Mouse (Mus musculus) MEL (cell line): ENCODE data around the gene Hoxd4. TPM values are rescaled to one million over a fixed set of nuclear protein-coding genes. Genes with fewer than 3 reads are reported as not detected.

Experiments
- DNase-seq: peaks from one replicate; pipeline ENCODE4 v3.0.0; 2011; ENCODE audit warnings: low read depth, low spot score
- H3K27ac ChIP-seq: 2 replicates; pipeline ENCODE4 v1.5.1; 2012; ENCODE audit warnings: low read depth, mild to moderate bottlenecking, control low read depth, low read length, moderate library complexity; ENCODE audit not compliant: control insufficient read depth
- H3K27me3 ChIP-seq, 2 experiments: fragments of 150-350 bp in 1 of 2; sonication (generic) in 1 of 2; 2 replicates each; pipeline ENCODE4 v1.6.1; 2012; ENCODE audit warnings: low read length in 2 of 2, mild to moderate bottlenecking in 2 of 2, improper control_type of control experiment in 1 of 2, moderate library complexity in 1 of 2; ENCODE audit not compliant: insufficient read depth in 2 of 2, control insufficient read depth in 1 of 2
- H3K36me3 ChIP-seq, 2 experiments: 2 replicates each; pipeline ENCODE4 v1.6.1; 2012 to 2014; ENCODE audit warnings: low read length in 2 of 2, improper control_type of control experiment in 1 of 2, inconsistent platforms in 1 of 2, mild to moderate bottlenecking in 1 of 2; ENCODE audit not compliant: insufficient read depth in 2 of 2, control insufficient read depth in 1 of 2
- H3K4me1 ChIP-seq, 2 experiments: fragments of 150-350 bp in 1 of 2; sonication (generic) in 1 of 2; 2 replicates each; pipeline ENCODE4 v1.6.1; 2012; ENCODE audit warnings: low read length in 2 of 2, improper control_type of control experiment in 1 of 2, mild to moderate bottlenecking in 1 of 2; ENCODE audit not compliant: insufficient read depth in 2 of 2, control insufficient read depth in 1 of 2
- H3K4me3 ChIP-seq, 2 experiments: fragments of 150-350 bp in 1 of 2; sonication (generic) in 1 of 2; 2 replicates each; pipeline ENCODE4 v1.5.1; 2012; ENCODE audit warnings: low read depth in 2 of 2, low read length in 2 of 2, mild to moderate bottlenecking in 2 of 2, moderate library complexity in 2 of 2, control low read depth in 1 of 2, improper control_type of control experiment in 1 of 2; ENCODE audit not compliant: control insufficient read depth in 1 of 2, insufficient read depth in 1 of 2
- H3K79me2 ChIP-seq: 2 replicates; pipeline ENCODE4 v1.6.1; 2012; ENCODE audit warnings: mild to moderate bottlenecking, low read length, moderate library complexity; ENCODE audit not compliant: control insufficient read depth, poor library complexity, insufficient read depth
- H3K9ac ChIP-seq: 2 replicates; pipeline ENCODE4 v1.6.1; 2012; ENCODE audit warnings: low read depth, mild to moderate bottlenecking, control low read depth, low read length, moderate library complexity; ENCODE audit not compliant: control insufficient read depth, poor library complexity, severe bottlenecking
- H3K9me3 ChIP-seq: fragments of 150-350 bp; sonication (generic); replicated peaks from 2 replicates; pipeline ENCODE4 v1.6.1; 2012; ENCODE audit warnings: mild to moderate bottlenecking, low read length, improper control_type of control experiment, moderate library complexity; ENCODE audit not compliant: insufficient read depth
- BHLHE40 ChIP-seq: IDR thresholded peaks from 2 replicates; pipeline ENCODE4 v1.6.1; 2012; ENCODE audit warnings: low read depth, mild to moderate bottlenecking, inconsistent platforms, low read length, improper control_type of control experiment, borderline replicate concordance
- CTCF ChIP-seq, 3 experiments: IDR thresholded peaks in 2 of 3; conservative IDR thresholded peaks in 1 of 3; 2 replicates each; pipeline ENCODE4 v1.5.1; 2011 to 2012; ENCODE audit warnings: low read length in 3 of 3, low read depth in 2 of 3, mild to moderate bottlenecking in 2 of 3, improper control_type of control experiment in 1 of 3, inconsistent platforms in 1 of 3, mixed read lengths in 1 of 3, moderate library complexity in 1 of 3; ENCODE audit not compliant: control insufficient read depth in 1 of 3, insufficient read depth in 1 of 3, poor library complexity in 1 of 3, severe bottlenecking in 1 of 3
- E2F4 ChIP-seq: IDR thresholded peaks from 2 replicates; pipeline ENCODE4 v1.6.1; 2011; ENCODE audit warnings: low read depth, low read length, improper control_type of control experiment, borderline replicate concordance
- ETS1 ChIP-seq: IDR thresholded peaks from 2 replicates; pipeline ENCODE4 v1.6.1; 2012; ENCODE audit warnings: low read depth, mild to moderate bottlenecking, inconsistent platforms, low read length, improper control_type of control experiment, moderate library complexity
- GATA1 ChIP-seq: IDR thresholded peaks from 2 replicates; pipeline ENCODE4 v1.6.1; 2011; ENCODE audit warnings: low read depth, low read length, improper control_type of control experiment
- HCFC1 ChIP-seq: IDR thresholded peaks from 2 replicates; pipeline ENCODE4 v1.6.1; 2012; ENCODE audit warnings: low read depth, mild to moderate bottlenecking, inconsistent platforms, low read length, improper control_type of control experiment, moderate library complexity
- JUND ChIP-seq: IDR thresholded peaks from 2 replicates; pipeline ENCODE4 v1.6.1; 2011; ENCODE audit warnings: low read depth, mild to moderate bottlenecking, improper control_type of control experiment, low read length
- KAT2A ChIP-seq: conservative IDR thresholded peaks from 2 replicates; pipeline ENCODE4 v1.6.1; 2012; ENCODE audit warnings: low read depth, low read length, improper control_type of control experiment, inconsistent platforms
- MAFK ChIP-seq: IDR thresholded peaks from 2 replicates; pipeline ENCODE4 v1.6.1; 2011; ENCODE audit warnings: low read depth, mild to moderate bottlenecking, low read length, improper control_type of control experiment, borderline replicate concordance
- MAZ ChIP-seq: IDR thresholded peaks from 2 replicates; pipeline ENCODE4 v1.6.1; 2012; ENCODE audit warnings: low read depth, mild to moderate bottlenecking, inconsistent platforms, low read length, improper control_type of control experiment
- NELFE ChIP-seq: IDR thresholded peaks from 2 replicates; pipeline ENCODE4 v1.6.1; 2011; ENCODE audit warnings: low read depth, low read length, improper control_type of control experiment
- POLR2A ChIP-seq, 2 experiments: IDR thresholded peaks; 2 replicates each; pipeline ENCODE4 v1.6.1; 2011 to 2012; ENCODE audit warnings: low read length in 2 of 2, mild to moderate bottlenecking in 2 of 2, control low read depth in 1 of 2, improper control_type of control experiment in 1 of 2, low read depth in 1 of 2, moderate library complexity in 1 of 2; ENCODE audit not compliant: control insufficient read depth in 1 of 2, insufficient read depth in 1 of 2, poor library complexity in 1 of 2
- POLR2AphosphoS2 ChIP-seq: IDR thresholded peaks from 2 replicates; pipeline ENCODE4 v1.6.1; 2011; ENCODE audit warnings: low read length, improper control_type of control experiment
- RAD21 ChIP-seq: IDR thresholded peaks from 2 replicates; pipeline ENCODE4 v1.6.1; 2011; ENCODE audit warnings: mild to moderate bottlenecking, low read depth, low read length, improper control_type of control experiment
- SIN3A ChIP-seq: IDR thresholded peaks from 2 replicates; pipeline ENCODE4 v1.6.1; 2012; ENCODE audit warnings: low read length, improper control_type of control experiment, inconsistent platforms
- TCF12 ChIP-seq: IDR thresholded peaks from 2 replicates; pipeline ENCODE4 v1.6.1; 2014; ENCODE audit warnings: low read depth, mild to moderate bottlenecking, inconsistent platforms, low read length, improper control_type of control experiment, moderate library complexity
- UBTF ChIP-seq: IDR thresholded peaks from 2 replicates; pipeline ENCODE4 v1.6.1; 2012; ENCODE audit warnings: low read depth, mild to moderate bottlenecking, inconsistent platforms, low read length, improper control_type of control experiment, moderate library complexity, borderline replicate concordance; ENCODE audit not compliant: insufficient read depth
- USF1 ChIP-seq: IDR thresholded peaks from 2 replicates; pipeline ENCODE4 v1.6.1; 2014; ENCODE audit warnings: low read depth, mild to moderate bottlenecking, inconsistent platforms, low read length, improper control_type of control experiment, moderate library complexity
- USF2 ChIP-seq, 2 experiments: IDR thresholded peaks; 2 replicates each; pipeline ENCODE4 v1.6.1; 2011 to 2012; ENCODE audit warnings: improper control_type of control experiment in 2 of 2, low read length in 2 of 2, borderline replicate concordance in 1 of 2, inconsistent platforms in 1 of 2, low read depth in 1 of 2, mild to moderate bottlenecking in 1 of 2; ENCODE audit not compliant: insufficient read depth in 1 of 2
- ZKSCAN1 ChIP-seq: IDR thresholded peaks from 2 replicates; pipeline ENCODE4 v1.6.1; 2012; ENCODE audit warnings: low read depth, mild to moderate bottlenecking, inconsistent platforms, low read length, improper control_type of control experiment, moderate library complexity
- ZMIZ1 ChIP-seq: IDR thresholded peaks from 2 replicates; pipeline ENCODE4 v1.6.1; 2012; ENCODE audit warnings: low read depth, mild to moderate bottlenecking, inconsistent platforms, low read length, improper control_type of control experiment, moderate library complexity
- ZNF384 ChIP-seq: IDR thresholded peaks from 2 replicates; pipeline ENCODE4 v1.6.1; 2012; ENCODE audit warnings: low read depth, mild to moderate bottlenecking, inconsistent platforms, low read length, improper control_type of control experiment
- polyA plus RNA-seq, 2 experiments: library from polyadenylated mRNA; stranded (reverse) in 1 of 2; unstranded in 1 of 2; fragments of >175 nt in 1 of 2; fragments of >200 nt in 1 of 2; gene quantifications; 2 replicates each; pipeline versions ENCODE4 v1.2.1 to v1.2.4; 2012; ENCODE audit warnings: low replicate concordance in 2 of 2, low read depth in 1 of 2; ENCODE audit not compliant: insufficient read length in 2 of 2, insufficient read depth in 1 of 2, missing spikeins in 1 of 2
- total RNA-seq: library from RNA; depleted of rRNA; stranded (reverse); fragments of 300-350 nt; gene quantifications from 2 replicates; pipeline ENCODE4 v1.2.3, GENCODE M21; 2012

Gene Hoxd4
- total and polyA plus RNA-seq, 3 experiments = not detected

DNA sequence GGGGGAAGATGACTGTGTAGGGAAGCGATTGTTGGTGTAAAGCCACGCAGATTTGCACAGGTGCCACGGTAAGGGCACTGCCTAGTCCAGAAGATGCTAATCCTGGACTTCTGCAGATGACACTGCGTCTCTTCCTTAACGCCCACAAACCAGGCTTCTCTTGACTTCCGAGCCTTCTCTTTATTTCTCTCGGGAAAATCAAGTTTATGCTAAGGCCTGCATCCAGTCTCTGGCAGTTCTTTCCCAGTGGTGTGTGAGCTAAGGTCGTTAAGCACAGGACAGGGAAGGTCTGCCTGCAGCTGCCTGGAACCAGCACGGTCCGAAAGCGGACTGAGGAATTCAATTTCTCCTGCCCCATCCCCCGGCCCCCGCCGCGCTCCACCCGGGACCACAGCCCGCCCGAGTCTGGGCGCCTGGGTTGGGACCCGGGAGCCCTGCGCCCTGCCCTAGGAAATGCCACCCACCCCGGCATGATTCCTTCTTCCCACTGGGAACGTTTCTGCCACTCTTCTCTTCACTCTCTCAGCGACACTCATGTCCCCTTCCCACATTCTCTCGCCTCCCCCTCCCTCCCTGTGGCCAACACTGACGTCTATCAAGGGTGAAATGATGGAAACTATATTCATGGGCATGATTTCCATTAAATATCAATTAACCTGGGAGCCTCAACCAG, 7.9 kb upstream of the Hoxd4 start:
- H3K27ac ChIP-seq = no peak overlapping the region
- no peak for DNase-seq
- H3K36me3 ChIP-seq = peaks cover 0 to 2% of the 10 kb centered on the region in 2 experiments; a peak in 1 of 4 replicates
- TF ChIP-seq TCF12 (no peak), NELFE (no peak), USF2 (IDR thresholded peaks at IDR 0.05; ENCODE audit: borderline replicate concordance in 1 of 2, insufficient read depth in 1 of 2, low read depth in 1 of 2, low read length in 2 of 2) (no peak), BHLHE40 (no peak), E2F4 (no peak), HCFC1 (no peak), POLR2AphosphoS2 (no peak), ZKSCAN1 (no peak), RAD21 (no peak), CTCF (IDR thresholded peaks at IDR 0.05 in 2 of 3, conservative IDR thresholded peaks at IDR 0.05 in 1 of 3; ENCODE audit: control insufficient read depth in 1 of 3, insufficient read depth in 1 of 3, low read depth in 2 of 3, low read length in 3 of 3, poor library complexity in 1 of 3, severe bottlenecking in 1 of 3) (no peak)
- TF ChIP-seq, all 39 proteins: peak for 0
- H3K4me1 ChIP-seq = no peaks in the 10 kb centered on the region; a peak in 2 of 4 replicates
- H3K9ac ChIP-seq = no peak overlapping the region
- H3K9me3 ChIP-seq = no peaks in the 10 kb centered on the region
- H3K27me3 ChIP-seq = no peaks in the 10 kb centered on the region
- no peak overlapping the region for H3K4me3 ChIP-seq
- H3K79me2 ChIP-seq = peaks cover 6% of the 10 kb centered on the region; the same call in 1 of the 2 replicates

DNA sequence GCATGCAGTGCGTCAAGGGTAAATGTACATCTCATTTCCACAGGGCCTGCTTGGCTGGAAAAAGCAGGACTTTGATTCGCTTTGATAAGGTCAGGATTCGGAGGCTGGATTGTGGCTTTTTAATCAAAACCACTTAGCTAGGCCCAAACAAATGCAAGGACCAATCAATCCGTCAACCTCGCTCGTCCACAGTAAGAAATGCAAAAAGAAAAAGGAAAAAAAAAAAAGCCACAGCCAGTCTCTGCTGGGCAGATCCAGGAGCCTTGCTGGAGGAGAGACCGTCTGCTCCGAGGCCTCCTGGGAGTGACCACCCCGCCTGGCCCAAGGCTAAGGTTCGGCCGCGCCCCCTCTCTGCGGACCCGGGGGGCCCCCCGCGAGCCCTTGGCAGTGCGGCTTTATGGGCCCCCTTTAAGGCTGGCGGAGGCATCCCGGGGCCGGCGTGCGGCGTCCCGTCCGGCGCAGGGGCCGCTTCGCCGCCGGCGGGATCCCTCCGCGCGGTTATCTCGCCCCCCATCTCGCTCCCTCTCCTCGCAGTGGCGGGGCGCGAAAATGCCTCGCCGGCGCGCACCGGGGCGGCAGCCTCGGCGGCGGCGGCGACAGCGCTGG, 7.2 kb upstream of the Hoxd4 start, which contains the start of gene Hoxd8:
Gene Hoxd8 (plus strand): TSS at position 223 of the 606 bp plus-strand sequence.
- Histone ChIP-seq H3K9me3 (no peaks in the 10 kb centered on the region), H3K79me2 (peaks cover 6% of the 10 kb centered on the region; the same call in 1 of the 2 replicates), H3K27me3 (no peaks in the 10 kb centered on the region), H3K27ac (peak within 1 kb of the TSS; percentile 48), H3K4me1 (no peaks in the 10 kb centered on the region; a peak in 2 of 4 replicates)
- TF ChIP-seq ZMIZ1 (no peak), JUND (no peak), TCF12 (peak; percentile 22; the same call in 1 of the 2 replicates), USF2 (IDR thresholded peaks at IDR 0.05; ENCODE audit: borderline replicate concordance in 1 of 2, insufficient read depth in 1 of 2, low read depth in 1 of 2, low read length in 2 of 2) (no peak), SIN3A (0 out of 2 replicates have a peak, but pooled peaks have one; percentile 22), UBTF (no peak), ZNF384 (peak; percentile 54; the same call in 1 of the 2 replicates), KAT2A (peak; percentile 66), MAZ (peak; percentile 80; the same call in 1 of the 2 replicates), MAFK (no peak), CTCF (IDR thresholded peaks at IDR 0.05 in 2 of 3, conservative IDR thresholded peaks at IDR 0.05 in 1 of 3; ENCODE audit: control insufficient read depth in 1 of 3, insufficient read depth in 1 of 3, low read depth in 2 of 3, low read length in 3 of 3, poor library complexity in 1 of 3, severe bottlenecking in 1 of 3) (no peak), GATA1 (peak; percentile 20; the same call in 1 of the 2 replicates), NELFE (no peak), USF1 (no peak), POLR2A (IDR thresholded peaks at IDR 0.05; ENCODE audit: control insufficient read depth in 1 of 2, insufficient read depth in 1 of 2, low read depth in 1 of 2, low read length in 2 of 2, poor library complexity in 1 of 2) (peak in 1 of 2 experiments; percentile 40; a peak in 3 of 4 replicates), HCFC1 (peak; percentile 59), ETS1 (peak; percentile 29; the same call in 1 of the 2 replicates)
- TF ChIP-seq, all 39 proteins: peak for 9
- Histone ChIP-seq H3K36me3 (peaks cover 0 to 2% of the 10 kb centered on the region in 2 experiments; a peak in 1 of 4 replicates), H3K9ac (peak within 1 kb of the TSS; percentile 84), H3K4me3 (peak within 1 kb of the TSS; percentile 58 to 66; a peak in 3 of 4 replicates)
- peak; percentile 81 for DNase-seq
